In the genomic region with DNA sequence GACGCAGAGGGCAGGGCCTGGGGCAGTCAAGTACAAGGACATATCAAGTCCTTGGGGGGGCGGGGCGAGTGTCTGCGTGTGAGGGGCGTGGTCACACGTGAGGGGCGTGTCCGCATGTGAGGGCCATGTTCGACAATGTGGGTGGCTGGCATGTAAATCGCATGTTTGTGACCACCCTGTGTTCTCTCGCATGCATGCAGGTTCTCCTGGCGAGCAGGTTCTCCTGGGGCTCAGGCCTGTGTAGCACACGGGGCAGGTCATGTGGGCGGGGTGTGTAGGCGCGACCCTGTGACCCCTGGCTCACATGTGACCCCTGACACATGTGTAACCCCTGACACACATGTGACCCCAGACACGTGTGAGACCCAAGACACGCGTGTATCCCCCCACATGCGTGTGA, we compare ENCODE assay signal across 39 mouse cellular contexts. TPM values are rescaled to one million over a fixed set of nuclear protein-coding genes. Genes with fewer than 3 reads are reported as not detected.
DNase-seq lines count a peak whose midpoint lies in the region; ATAC-seq and TF ChIP-seq lines count a peak whose summit lies in the region.
"Had no signal": no experiment of that assay in that cellular context is flagged by ENCODE, and none has a peak within 500 bp of the region (broad histone marks: within the 10 kb centered on the region; RNA-seq: fewer than 3 reads in every experiment).

No protein-coding gene starts in this region.

- no peaks in the 10 kb centered on the region for H3K4me1 ChIP-seq in heart, embryonic 14.5 days (ENCODE audit: control insufficient read depth in 2 of 2, insufficient read depth in 2 of 2, low read length in 2 of 2)
- no peaks in the 10 kb centered on the region for H3K4me1 ChIP-seq in liver, postnatal 0 days (ENCODE audit: insufficient read depth)
- H3K4me1 ChIP-seq in testis, adult 2 months (ENCODE audit: control insufficient read depth, insufficient read depth, low read length) = peaks cover 11% of the 10 kb centered on the region
- H3K4me1 ChIP-seq: embryonic facial prominence, embryonic 10.5 days; embryonic facial prominence, embryonic 15.5 days; forebrain, embryonic 13.5 days; heart, embryonic 10.5 days; midbrain, embryonic 12.5 days had no signal

- no peak for TF ChIP-seq EP300 in liver, postnatal 0 days (IDR thresholded peaks at IDR 0.05; ENCODE audit: low read depth)

- H3K4me2 ChIP-seq in heart, embryonic 14.5 days (ENCODE audit: low read length) = no peak overlapping the region
- H3K4me2 ChIP-seq in liver, postnatal 0 days (ENCODE audit: low read depth, low read length) = no peak overlapping the region
- H3K4me2 ChIP-seq: embryonic facial prominence, embryonic 15.5 days; forebrain, embryonic 13.5 days; liver, embryonic 11.5 days; midbrain, embryonic 12.5 days had no signal

- 91% methylated on average over 20 of the region's 20 CpGs for WGBS in heart, embryonic 14.5 days
- WGBS in liver, postnatal 0 days (ENCODE audit: insufficient replicate concordance) = 84% methylated on average over 20 of the region's 20 CpGs

- peaks cover 21% of the 10 kb centered on the region for H3K9me3 ChIP-seq in heart, embryonic 14.5 days (ENCODE audit: control insufficient read depth, low read length)
- H3K9me3 ChIP-seq in liver, postnatal 0 days (ENCODE audit: low read length) = peaks cover 8% of the 10 kb centered on the region
- H3K9me3 ChIP-seq: embryonic facial prominence, embryonic 15.5 days had no signal

- no peak for TF ChIP-seq POLR2A in testis, adult 2 months (IDR thresholded peaks at IDR 0.05; ENCODE audit: control insufficient read depth, low read depth, low read length)

- no peak overlapping the region for H3K9ac ChIP-seq in heart, embryonic 14.5 days (ENCODE audit: low read length)
- no peak overlapping the region for H3K9ac ChIP-seq in liver, postnatal 0 days (replicated peaks)
- H3K9ac ChIP-seq: embryonic facial prominence, embryonic 15.5 days; forebrain, embryonic 13.5 days; midbrain, embryonic 12.5 days had no signal

- no peak for TF ChIP-seq CTCF in liver, postnatal 0 days (IDR thresholded peaks at IDR 0.05; ENCODE audit: low read depth)
- TF ChIP-seq CTCF in testis, adult 2 months (IDR thresholded peaks at IDR 0.05; ENCODE audit: control insufficient read depth, insufficient read depth, insufficient replicate concordance, low read depth, low read length) = no peak

- H3K4me3 ChIP-seq in heart, embryonic 14.5 days (ENCODE audit: control insufficient read depth in 1 of 2, insufficient read depth in 1 of 2, low read depth in 1 of 2, low read length in 2 of 2) = no peak overlapping the region
- no peak overlapping the region for H3K4me3 ChIP-seq in liver, postnatal 0 days (ENCODE audit: low read depth, low read length)
- H3K4me3 ChIP-seq in testis, adult 2 months (ENCODE audit: control insufficient read depth, low read depth, low read length) = peak overlapping the region; percentile 57
- H3K4me3 ChIP-seq: embryonic facial prominence, embryonic 10.5 days; embryonic facial prominence, embryonic 15.5 days; forebrain, embryonic 13.5 days; heart, embryonic 10.5 days; midbrain, embryonic 12.5 days; myocyte had no signal

- no peaks in the 10 kb centered on the region for H3K27me3 ChIP-seq in heart, embryonic 14.5 days (ENCODE audit: control insufficient read depth, insufficient read depth, low read length)
- H3K27me3 ChIP-seq in liver, postnatal 0 days (ENCODE audit: insufficient read depth, low read length) = no peaks in the 10 kb centered on the region
- H3K27me3 ChIP-seq in testis, adult 2 months (ENCODE audit: control insufficient read depth, insufficient read depth, low read length) = no peaks in the 10 kb centered on the region
- H3K27me3 ChIP-seq: embryonic facial prominence, embryonic 15.5 days; forebrain, embryonic 13.5 days; midbrain, embryonic 12.5 days had no signal

- DNase-seq in heart, postnatal 36 days = no peak
- DNase-seq in liver, postnatal 0 days = peak; percentile 18
- no peak for DNase-seq in liver
- peak; percentile 6 for DNase-seq in CD4-positive helper T cell, adult 2 months (ENCODE audit: low read depth, low spot score)
- DNase-seq in cerebellum, postnatal 36 days = no peak
- DNase-seq in left cerebral cortex, adult 8-10 months (ENCODE audit: low spot score in 2 of 2) = no peak
- DNase-seq: adrenal gland, adult 8-10 months; cerebellum, adult 2 months; cerebellum, postnatal 14 days; gastrocnemius, postnatal 14 days; heart, postnatal 10 days; kidney, adult 8-10 months; kidney, postnatal 4 days; layer of hippocampus, postnatal 36 days; lung, adult 2 months; lung, postnatal 14 days; right cerebral cortex, adult 18-20 months; spleen, adult 18-20 months; thymus, postnatal 14 days had no signal

- H3K27ac ChIP-seq in heart, embryonic 14.5 days (replicated peaks in 1 of 2; ENCODE audit: control insufficient read depth in 1 of 2, insufficient read depth in 1 of 2, low read depth in 2 of 2, low read length in 2 of 2) = no peak overlapping the region
- H3K27ac ChIP-seq in liver, postnatal 0 days (ENCODE audit: low read depth) = no peak overlapping the region
- H3K27ac ChIP-seq in testis, adult 2 months (ENCODE audit: control insufficient read depth, insufficient read depth, low read depth, low read length) = no peak overlapping the region
- H3K27ac ChIP-seq: embryonic facial prominence, embryonic 10.5 days; embryonic facial prominence, embryonic 15.5 days; forebrain, embryonic 13.5 days; heart, embryonic 10.5 days; kidney, postnatal 0 days; midbrain, embryonic 12.5 days had no signal

- peak; percentile 34; the same call in 1 of the 2 replicates for ATAC-seq in heart, embryonic 14.5 days (ENCODE audit: insufficient number of reproducible peaks, insufficient read depth, low FRiP score, low read depth)
- ATAC-seq in liver, postnatal 0 days = no peak
- ATAC-seq: forebrain, embryonic 13.5 days; intestine, embryonic 16.5 days had no signal

- no peaks in the 10 kb centered on the region for H3K36me3 ChIP-seq in heart, embryonic 14.5 days (ENCODE audit: control insufficient read depth, insufficient read depth, low read length)
- no peaks in the 10 kb centered on the region for H3K36me3 ChIP-seq in liver, postnatal 0 days (replicated peaks; ENCODE audit: insufficient read depth, low read length)
- no peaks in the 10 kb centered on the region for H3K36me3 ChIP-seq in testis, adult 2 months (ENCODE audit: control insufficient read depth, insufficient read depth, low read length)
- H3K36me3 ChIP-seq: embryonic facial prominence, embryonic 10.5 days; embryonic facial prominence, embryonic 15.5 days; G1E; heart, embryonic 10.5 days; midbrain, embryonic 12.5 days had no signal

- intact Hi-C loops in heart, postnatal 36 days (cut with DNase I) = no loop called here

RNA-seq across cellular contexts. Expression of a gene that starts 21.2 kb away (rescaled TPM):
- polyA plus RNA-seq in heart, embryonic 14.5 days (2014; fragmentation: Nextera tagmentation; extraction: Ambion mirVana) = not detected in 2 replicates
- not detected for total RNA-seq in heart, postnatal 36 days (2021)
- polyA plus RNA-seq in liver, postnatal 0 days (2015; fragmentation: Nextera tagmentation; extraction: Ambion mirVana) = not detected in 2 replicates
- polyA plus RNA-seq in testis, adult 2 months (2012; rRNA removed) = not detected in 2 replicates
- not detected for total RNA-seq in left cerebral cortex, adult 8-10 months (2022)
- total RNA-seq: adrenal gland, adult 8-10 months; adrenal gland, postnatal 4 days; G1E; gastrocnemius, postnatal 14 days; granulocyte monocyte progenitor cell, adult 5-6 weeks; heart, postnatal 10 days; layer of hippocampus, postnatal 36 days; left cerebral cortex, postnatal 10 days; megakaryocyte progenitor cell, adult 5-6 weeks; midbrain, postnatal 0 days; neutrophil, adult 5-6 weeks had no signal
- polyA plus RNA-seq: cerebellum, adult 2 months; embryonic facial prominence, embryonic 10.5 days; embryonic facial prominence, embryonic 15.5 days; forebrain, embryonic 13.5 days; G1E; heart, embryonic 10.5 days; hindbrain, embryonic 11.5 days; intestine, embryonic 16.5 days; kidney, postnatal 0 days; limb, embryonic 11.5 days; liver, embryonic 11.5 days; lung, adult 2 months; midbrain, embryonic 12.5 days; midbrain, postnatal 0 days; myocyte had no signal

RNA-seq across cellular contexts. Expression of a gene that starts 27.8 kb away (rescaled TPM):
- polyA plus RNA-seq in heart, embryonic 14.5 days (2014; fragmentation: Nextera tagmentation; extraction: Ambion mirVana) = not detected in 2 replicates
- not detected for total RNA-seq in heart, postnatal 36 days (2021)
- polyA plus RNA-seq in liver, postnatal 0 days (2015; fragmentation: Nextera tagmentation; extraction: Ambion mirVana) = not detected in 2 replicates
- 0.51 TPM in 2 replicates for polyA plus RNA-seq in testis, adult 2 months (2012; rRNA removed)
- total RNA-seq in left cerebral cortex, adult 8-10 months (2022) = not detected
- total RNA-seq: adrenal gland, adult 8-10 months; adrenal gland, postnatal 4 days; gastrocnemius, postnatal 14 days; granulocyte monocyte progenitor cell, adult 5-6 weeks; heart, postnatal 10 days; layer of hippocampus, postnatal 36 days; left cerebral cortex, postnatal 10 days; megakaryocyte progenitor cell, adult 5-6 weeks; midbrain, postnatal 0 days; neutrophil, adult 5-6 weeks had no signal
- polyA plus RNA-seq: cerebellum, adult 2 months; embryonic facial prominence, embryonic 10.5 days; embryonic facial prominence, embryonic 15.5 days; forebrain, embryonic 13.5 days; G1E; heart, embryonic 10.5 days; hindbrain, embryonic 11.5 days; intestine, embryonic 16.5 days; kidney, postnatal 0 days; limb, embryonic 11.5 days; liver, embryonic 11.5 days; lung, adult 2 months; midbrain, embryonic 12.5 days; midbrain, postnatal 0 days; myocyte had no signal

Comparison
In these comparisons a context has a peak if more than half of its experiments do, and no peak if none do; other contexts are left out.
1. DNase-seq: peak in liver, postnatal 0 days (single experiment) and CD4-positive helper T cell, adult 2 months (single experiment); none in heart, postnatal 36 days (0 of 2), liver (single experiment), cerebellum, postnatal 36 days (0 of 2) and left cerebral cortex, adult 8-10 months (0 of 2).